Mouse (Mus musculus) neural tube, embryonic 14.5 days (tissue): ENCODE results near the gene Ces1g. TPM values are rescaled to one million over a fixed set of nuclear protein-coding genes. Genes with fewer than 3 reads are reported as not detected.

Experiments
- ATAC-seq: fragments of 200-750 bp; cut with Nextera tagmentation; 2 replicates; pipeline ENCODE4 v1.8.0; 2017; ENCODE audit warnings: low read depth, mild to moderate bottlenecking, moderate TSS enrichment, moderate library complexity
- H3K27ac ChIP-seq: fragments of 300-500 bp; sonication (generic); 2 replicates; pipeline ENCODE4 v1.5.1; 2014; ENCODE audit warnings: low read depth, mild to moderate bottlenecking, control low read depth, low read length, moderate library complexity, mixed read lengths
- H3K27me3 ChIP-seq: fragments of 300-500 bp; sonication (generic); 2 replicates; pipeline ENCODE4 v1.6.1; 2014; ENCODE audit warnings: low read length; ENCODE audit not compliant: control insufficient read depth, insufficient read depth
- H3K36me3 ChIP-seq: fragments of 300-500 bp; sonication (generic); 2 replicates; pipeline ENCODE4 v1.6.1; 2014; ENCODE audit warnings: low read length, mixed read lengths; ENCODE audit not compliant: control insufficient read depth, insufficient read depth
- H3K4me1 ChIP-seq: fragments of 300-500 bp; sonication (generic); 2 replicates; pipeline ENCODE4 v1.6.1; 2014; ENCODE audit warnings: low read length; ENCODE audit not compliant: control insufficient read depth, insufficient read depth
- H3K4me2 ChIP-seq: fragments of 300-500 bp; sonication (generic); 2 replicates; pipeline ENCODE4 v1.6.1; 2014; ENCODE audit warnings: mild to moderate bottlenecking, low read depth, low read length, control low read depth
- H3K4me3 ChIP-seq: fragments of 300-500 bp; sonication (generic); 2 replicates; pipeline ENCODE4 v1.5.1; 2014; ENCODE audit warnings: low read depth, low read length, control low read depth, mixed read lengths
- H3K9ac ChIP-seq: fragments of 300-500 bp; sonication (generic); replicated peaks from 2 replicates; pipeline ENCODE4 v1.6.1; 2014; ENCODE audit warnings: low read depth, mild to moderate bottlenecking, control low read depth, low read length, mixed read lengths
- H3K9me3 ChIP-seq: fragments of 300-500 bp; sonication (generic); 2 replicates; pipeline ENCODE4 v1.6.1; 2016; ENCODE audit warnings: low read length; ENCODE audit not compliant: control insufficient read depth
- WGBS: fragments of 180-500 bp; shearing (Covaris S2); extraction: QIAGEN DNeasy Blood & Tissue Kit; methylation state at CpG from one replicate; pipeline ENCODE4 v1.1.7; 2014; 5-methylcytosine and 5-hydroxymethylcytosine counted together
- polyA plus RNA-seq: library from polyadenylated mRNA; unstranded; fragments of >200 nt; fragmentation: Nextera tagmentation; extraction: Ambion mirVana; gene quantifications from 2 replicates; pipeline ENCODE4 v1.2.1, GENCODE M21; 2014

Ces1g gene
- polyA plus RNA-seq, 1 experiment from 2014 or later = not detected

DNA sequence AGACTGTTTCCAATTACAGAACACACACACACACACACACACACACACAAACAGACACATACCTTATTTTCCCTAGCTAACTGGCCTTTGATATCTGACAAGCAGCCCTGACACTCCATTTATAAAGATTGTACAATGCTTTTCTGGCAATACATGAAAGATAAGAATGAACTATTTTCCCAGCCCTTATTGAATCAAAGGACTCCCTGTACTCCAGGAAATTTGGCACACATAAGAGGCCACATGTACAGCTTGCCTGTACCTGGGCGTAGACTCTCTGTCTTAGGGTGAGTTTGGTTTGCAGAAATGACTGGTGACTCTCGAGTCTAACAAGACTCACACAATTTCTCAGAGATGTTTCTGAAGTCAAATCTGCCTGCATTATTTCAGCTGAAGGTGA lies 53.2 kb downstream of the Ces1g start:
- 92% methylated on average over 2 of the region's 2 CpGs for WGBS

DNA sequence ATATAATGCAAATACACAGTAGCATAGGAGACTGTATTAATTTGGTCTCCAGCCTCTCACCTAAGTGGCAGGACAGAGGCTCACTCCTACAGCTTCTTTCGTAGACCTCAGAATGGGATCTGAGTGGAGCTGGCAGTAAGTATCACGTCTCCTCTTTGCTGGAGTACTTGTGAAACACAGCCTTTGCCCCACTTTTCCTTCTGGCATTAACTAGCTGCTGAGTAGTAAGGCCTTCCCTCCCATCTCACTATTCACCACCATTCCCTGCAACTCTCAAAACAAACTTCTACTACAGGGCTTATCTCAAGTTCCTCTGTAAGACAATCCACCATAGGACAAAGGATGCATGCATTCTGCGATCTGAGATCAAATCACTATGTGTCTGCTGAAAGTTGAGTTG lies 54.8 kb downstream of the Ces1g start:
- no peaks in the 10 kb centered on the region for H3K36me3 ChIP-seq
- no peak overlapping the region for H3K27ac ChIP-seq
- H3K4me2 ChIP-seq = no peak overlapping the region
- no peaks in the 10 kb centered on the region for H3K9me3 ChIP-seq
- H3K4me1 ChIP-seq = no peaks in the 10 kb centered on the region
- no peak overlapping the region for H3K9ac ChIP-seq
- no peak for ATAC-seq
- H3K4me3 ChIP-seq = no peak overlapping the region
- 90% methylated on average over 3 of the region's 3 CpGs for WGBS
- no peaks in the 10 kb centered on the region for H3K27me3 ChIP-seq

More for the DNA sequence above, 53.2 kb downstream of the Ces1g start:
- H3K9me3 ChIP-seq = no peaks in the 10 kb centered on the region
- H3K4me1 ChIP-seq = no peaks in the 10 kb centered on the region
- no peak overlapping the region for H3K9ac ChIP-seq
- no peaks in the 10 kb centered on the region for H3K27me3 ChIP-seq
- H3K36me3 ChIP-seq = no peaks in the 10 kb centered on the region
- ATAC-seq = no peak
- no peak overlapping the region for H3K4me3 ChIP-seq
- H3K27ac ChIP-seq = no peak overlapping the region
- no peak overlapping the region for H3K4me2 ChIP-seq

DNA sequence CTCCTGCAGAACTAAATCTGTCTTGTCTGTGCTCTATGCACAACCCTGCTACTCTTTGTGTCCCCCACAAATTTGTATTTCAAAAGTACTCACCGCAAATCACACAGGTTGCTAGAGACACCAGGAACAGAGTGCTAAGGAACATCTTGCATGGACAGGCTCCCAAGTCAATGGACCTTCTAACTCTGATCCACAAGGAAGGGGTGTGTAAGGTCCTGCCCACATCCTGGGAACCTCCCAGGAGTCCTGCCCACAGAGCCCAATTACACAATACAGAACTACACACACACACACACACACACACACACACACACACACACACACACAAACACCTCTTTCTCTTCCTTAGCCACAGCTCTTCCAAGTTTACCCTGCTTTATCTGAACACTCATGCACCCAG lies 57.6 kb downstream of the Ces1g start, which contains the start of gene Ces1f:
TSS of gene Ces1f (minus strand) at position 192 of the 400 bp plus-strand sequence.
- Histone ChIP-seq H3K9me3 (no peaks in the 10 kb centered on the region), H3K4me2 (no peak within 1 kb of the TSS), H3K4me3 (no peak within 1 kb of the TSS), H3K4me1 (no peaks in the 10 kb centered on the region), H3K9ac (no peak within 1 kb of the TSS), H3K27ac (no peak within 1 kb of the TSS), H3K27me3 (no peaks in the 10 kb centered on the region), H3K36me3 (no peaks in the 10 kb centered on the region)
- WGBS = 93% methylated on average over 1 of the region's 1 CpGs
- ATAC-seq = no peak

DNA sequence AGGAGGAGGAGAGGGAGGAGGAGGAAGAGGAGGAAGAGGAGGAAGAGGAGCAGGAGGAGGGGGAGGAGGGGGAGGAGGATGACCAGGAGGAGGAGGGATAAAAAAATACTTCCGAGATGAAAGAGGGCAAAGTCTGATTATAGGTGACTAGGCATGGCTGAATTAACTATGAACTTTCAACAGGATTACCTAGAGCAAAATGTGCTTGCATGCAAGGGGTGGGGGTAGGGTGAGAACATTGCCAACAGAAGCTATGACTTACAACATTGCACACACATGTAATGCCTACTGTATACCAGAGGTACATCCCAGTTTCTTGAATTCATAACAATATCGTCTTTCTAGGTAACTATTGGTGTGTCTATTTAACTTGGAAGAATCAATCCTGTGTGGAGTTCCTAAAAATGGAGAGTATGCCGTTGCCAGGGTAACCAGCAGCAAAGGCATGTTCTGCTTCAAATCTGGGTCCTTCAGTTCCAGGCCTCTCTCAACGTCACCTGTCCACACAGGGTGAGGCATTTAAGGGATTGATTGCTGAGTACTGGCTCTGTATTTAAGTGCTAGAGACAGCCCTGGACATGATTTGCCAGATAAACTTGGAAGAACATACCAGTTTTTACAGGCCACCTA lies 58.8 kb downstream of the Ces1g start:
- Histone ChIP-seq H3K9me3 (no peaks in the 10 kb centered on the region), H3K9ac (no peak overlapping the region), H3K36me3 (no peaks in the 10 kb centered on the region), H3K4me3 (no peak overlapping the region), H3K4me1 (no peaks in the 10 kb centered on the region), H3K27ac (no peak overlapping the region), H3K27me3 (no peaks in the 10 kb centered on the region), H3K4me2 (no peak overlapping the region)
- no peak for ATAC-seq
- 78% methylated on average over 4 of the region's 4 CpGs for WGBS

DNA sequence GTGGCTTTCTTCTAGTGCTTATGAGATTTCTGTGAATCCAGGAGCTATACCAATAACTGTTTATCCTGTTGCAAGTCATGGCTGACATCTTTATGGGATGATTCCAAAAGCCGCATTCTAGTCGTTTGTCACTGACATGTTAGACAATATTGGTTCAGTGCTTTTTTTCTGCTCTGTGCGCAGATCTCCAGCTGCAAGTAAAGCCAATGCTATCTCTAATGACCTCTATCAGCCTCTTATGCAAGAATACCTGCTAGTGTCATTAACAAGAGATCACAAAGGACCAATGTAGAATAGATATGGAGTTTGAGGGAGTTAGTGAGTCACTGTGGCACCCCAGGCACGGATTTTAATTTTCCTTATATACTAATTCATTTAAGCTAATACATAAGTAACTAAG lies 62.5 kb downstream of the Ces1g start:
- Histone ChIP-seq H3K9ac (no peak overlapping the region), H3K4me1 (no peaks in the 10 kb centered on the region), H3K36me3 (no peaks in the 10 kb centered on the region), H3K4me2 (no peak overlapping the region), H3K9me3 (no peaks in the 10 kb centered on the region), H3K4me3 (no peak overlapping the region), H3K27ac (no peak overlapping the region), H3K27me3 (no peaks in the 10 kb centered on the region)
- no peak for ATAC-seq
- WGBS = 83% methylated on average over 4 of the region's 4 CpGs

DNA sequence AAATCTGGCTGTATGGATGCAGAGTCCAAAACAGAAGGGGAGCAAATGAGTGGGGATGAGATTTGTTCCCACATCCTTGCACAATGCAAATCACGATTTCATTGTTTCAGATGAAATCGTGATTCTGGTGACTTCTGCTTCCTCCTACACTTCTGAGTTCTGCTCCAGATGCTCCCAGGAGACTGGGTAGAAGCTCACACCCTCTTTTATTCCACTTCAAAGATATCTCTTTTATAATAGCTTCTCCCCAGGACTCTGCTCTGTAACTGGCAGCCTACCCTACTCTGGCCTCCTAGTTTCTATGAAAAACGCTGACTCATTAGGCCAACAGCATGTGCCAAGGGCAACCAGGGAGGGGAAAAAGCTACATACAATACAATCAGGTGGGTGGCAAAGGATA lies 63.8 kb downstream of the Ces1g start:
- no peak overlapping the region for H3K4me3 ChIP-seq
- H3K36me3 ChIP-seq = no peaks in the 10 kb centered on the region
- no peaks in the 10 kb centered on the region for H3K27me3 ChIP-seq
- H3K9me3 ChIP-seq = no peaks in the 10 kb centered on the region
- 94% methylated on average over 3 of the region's 3 CpGs for WGBS
- no peak overlapping the region for H3K27ac ChIP-seq
- H3K4me1 ChIP-seq = no peaks in the 10 kb centered on the region
- no peak overlapping the region for H3K4me2 ChIP-seq
- ATAC-seq = no peak
- no peak overlapping the region for H3K9ac ChIP-seq

DNA sequence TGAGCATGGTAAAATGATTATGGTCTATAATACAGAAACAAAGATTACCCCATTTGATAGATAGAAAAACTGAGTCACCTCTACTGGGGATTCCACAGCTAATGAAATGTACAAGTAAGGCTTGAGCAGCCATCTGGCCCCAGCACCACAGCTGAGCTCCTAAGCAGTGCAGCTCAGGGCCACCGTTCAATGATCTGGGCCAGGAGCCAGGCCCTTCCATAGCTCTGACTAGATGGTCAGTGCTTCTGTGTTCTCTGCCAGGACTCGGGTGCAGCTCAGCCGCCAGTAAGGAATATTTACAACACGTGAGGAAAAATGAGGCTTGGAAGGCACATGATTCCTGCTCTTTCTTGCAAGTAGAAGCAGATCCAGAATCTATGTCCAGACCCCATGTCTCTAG lies 64.4 kb downstream of the Ces1g start:
- no peaks in the 10 kb centered on the region for H3K36me3 ChIP-seq
- no peak overlapping the region for H3K9ac ChIP-seq
- H3K27ac ChIP-seq = no peak overlapping the region
- no peak overlapping the region for H3K4me2 ChIP-seq
- H3K4me3 ChIP-seq = no peak overlapping the region
- ATAC-seq = no peak
- no peaks in the 10 kb centered on the region for H3K9me3 ChIP-seq
- H3K27me3 ChIP-seq = no peaks in the 10 kb centered on the region
- no peaks in the 10 kb centered on the region for H3K4me1 ChIP-seq
- 65% methylated on average over 4 of the region's 4 CpGs for WGBS

DNA sequence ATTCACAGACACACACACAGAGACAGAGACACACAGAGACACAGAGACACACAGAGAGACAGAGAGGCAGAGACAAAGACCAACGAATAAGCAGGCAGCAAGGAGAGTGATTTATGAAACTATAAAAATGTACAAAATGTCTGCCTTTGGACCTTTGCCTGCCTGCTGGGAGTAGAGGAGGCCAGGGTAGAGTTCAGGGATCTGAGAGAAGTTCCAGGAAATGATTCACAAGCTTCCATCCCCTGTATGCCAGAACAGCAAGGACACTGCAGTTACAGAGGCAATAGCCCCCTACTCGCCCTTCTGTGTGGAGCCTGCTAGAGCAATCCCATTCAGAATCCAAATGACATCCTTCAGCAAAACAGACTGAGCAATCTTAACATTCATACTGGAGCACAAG lies 75.7 kb downstream of the Ces1g start:
- H3K9ac ChIP-seq = no peak overlapping the region
- H3K4me2 ChIP-seq = no peak overlapping the region
- no peaks in the 10 kb centered on the region for H3K27me3 ChIP-seq
- no peaks in the 10 kb centered on the region for H3K4me1 ChIP-seq
- H3K4me3 ChIP-seq = no peak overlapping the region
- no peaks in the 10 kb centered on the region for H3K9me3 ChIP-seq
- 57% methylated on average over 2 of the region's 2 CpGs for WGBS
- no peak overlapping the region for H3K27ac ChIP-seq
- no peaks in the 10 kb centered on the region for H3K36me3 ChIP-seq
- no peak for ATAC-seq

DNA sequence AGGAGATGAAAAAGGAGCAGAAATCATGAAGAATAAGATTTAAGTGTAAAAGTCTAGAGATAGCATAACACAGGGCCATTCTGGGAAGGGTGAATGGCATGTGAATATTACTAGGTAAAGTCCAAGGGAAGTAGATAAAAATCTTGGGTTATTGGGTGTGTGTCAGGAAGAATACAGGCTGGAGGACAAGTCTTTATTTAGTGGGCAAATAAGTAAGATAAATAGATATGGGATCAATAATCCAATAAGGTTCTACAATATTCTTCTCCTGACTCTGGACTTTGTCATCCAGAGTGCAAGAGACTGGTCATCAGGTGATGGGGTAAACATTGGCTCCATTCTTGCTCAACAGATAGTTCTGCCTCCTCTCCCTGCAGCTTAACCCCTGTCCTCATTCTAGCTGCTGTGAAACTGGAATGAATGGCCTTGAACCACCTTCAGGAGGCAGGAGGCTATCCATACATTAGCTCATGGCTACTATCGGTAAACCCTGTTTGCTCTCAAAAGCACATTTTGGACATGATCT lies 84.6 kb downstream of the Ces1g start:
- WGBS = 100% methylated on average over 1 of the region's 1 CpGs
- H3K36me3 ChIP-seq = no peaks in the 10 kb centered on the region
- no peak overlapping the region for H3K4me3 ChIP-seq
- no peak for ATAC-seq
- no peaks in the 10 kb centered on the region for H3K4me1 ChIP-seq
- H3K27ac ChIP-seq = no peak overlapping the region
- no peaks in the 10 kb centered on the region for H3K27me3 ChIP-seq
- H3K9ac ChIP-seq = no peak overlapping the region
- no peaks in the 10 kb centered on the region for H3K9me3 ChIP-seq
- H3K4me2 ChIP-seq = no peak overlapping the region
